Mouse (Mus musculus) embryonic facial prominence, embryonic 11.5 days (tissue): ENCODE data around the gene Rassf5. TPM values are rescaled to one million over a fixed set of nuclear protein-coding genes. Genes with fewer than 3 reads are reported as not detected.

ENCODE experiments used
- ATAC-seq: fragments of 200-750 bp; cut with Nextera tagmentation; replicated peaks from 2 replicates; pipeline ENCODE4 v1.8.0; 2017; ENCODE audit warnings: low read depth; ENCODE audit not compliant: insufficient number of reproducible peaks, low FRiP score, low TSS enrichment
- DNase-seq: peaks from one replicate; pipeline ENCODE4 v3.0.0-alpha.2; 2015; ENCODE audit warnings: low spot score
- H3K27ac ChIP-seq: fragments of 300-500 bp; sonication (generic); replicated peaks from 2 replicates; pipeline ENCODE4 v1.5.1; 2014; ENCODE audit warnings: mild to moderate bottlenecking, low read depth, low read length, control low read depth
- H3K27me3 ChIP-seq: fragments of 300-500 bp; sonication (generic); 2 replicates; pipeline ENCODE4 v1.6.1; 2014; ENCODE audit warnings: mild to moderate bottlenecking, low read length, moderate library complexity, mixed read lengths; ENCODE audit not compliant: control insufficient read depth, insufficient read depth
- H3K36me3 ChIP-seq: fragments of 300-500 bp; sonication (generic); replicated peaks from 2 replicates; pipeline ENCODE4 v1.6.1; 2014; ENCODE audit warnings: low read depth, mild to moderate bottlenecking, low read length, moderate library complexity, mixed read lengths; ENCODE audit not compliant: control insufficient read depth, insufficient read depth
- H3K4me1 ChIP-seq: fragments of 300-500 bp; sonication (generic); 2 replicates; pipeline ENCODE4 v1.6.1; 2014; ENCODE audit warnings: low read length, mixed read lengths; ENCODE audit not compliant: control insufficient read depth, insufficient read depth
- H3K4me2 ChIP-seq: fragments of 300-500 bp; sonication (generic); 2 replicates; pipeline ENCODE4 v1.6.1; 2014; ENCODE audit warnings: low read depth, mild to moderate bottlenecking, control low read depth, low read length, moderate library complexity
- H3K4me3 ChIP-seq: fragments of 300-500 bp; sonication (generic); 2 replicates; pipeline ENCODE4 v1.5.1; 2014; ENCODE audit warnings: low read depth, low read length, control low read depth
- H3K9ac ChIP-seq: fragments of 300-500 bp; sonication (generic); replicated peaks from 2 replicates; pipeline ENCODE4 v1.6.1; 2014; ENCODE audit warnings: mild to moderate bottlenecking, control low read depth, low read length
- H3K9me3 ChIP-seq: fragments of 300-500 bp; sonication (generic); replicated peaks from 2 replicates; pipeline ENCODE4 v1.6.1; 2016; ENCODE audit warnings: mild to moderate bottlenecking, low read length, inconsistent platforms, mixed read lengths; ENCODE audit not compliant: control insufficient read depth
- WGBS: fragments of 180-500 bp; shearing (Covaris S2); extraction: QIAGEN DNeasy Blood & Tissue Kit; methylation state at CpG from one replicate; pipeline ENCODE4 v1.1.7; 2014; 5-methylcytosine and 5-hydroxymethylcytosine counted together
- polyA plus RNA-seq: library from polyadenylated mRNA; unstranded; fragments of >200 nt; fragmentation: Nextera tagmentation; extraction: Ambion mirVana; gene quantifications from 2 replicates; pipeline ENCODE4 v1.2.1, GENCODE M21; 2014

Rassf5 gene
- polyA plus RNA-seq, 1 experiment from 2014 or later, result 1.1 TPM

- DNase-seq (peak; percentile 80), ATAC-seq (0 out of 2 replicates have a peak, but pooled peaks have one; percentile 32)
- no peaks in the 10 kb centered on the region for H3K9me3 ChIP-seq
- no peaks in the 10 kb centered on the region; the same call in none of the 2 replicates for H3K36me3 ChIP-seq
- no peak overlapping the region for H3K9ac ChIP-seq
- no peak overlapping the region for H3K4me3 ChIP-seq
- no peak overlapping the region for H3K4me2 ChIP-seq
- 69% methylated on average over 9 of the region's 9 CpGs for WGBS
- no peaks in the 10 kb centered on the region for H3K27me3 ChIP-seq
- no peaks in the 10 kb centered on the region for H3K4me1 ChIP-seq
- H3K27ac ChIP-seq, result no peak overlapping the region
These were observed 63.2 kb downstream of the Rassf5 start for GRCm38 (mm10) chr1:131181642-131182527.

DNA sequence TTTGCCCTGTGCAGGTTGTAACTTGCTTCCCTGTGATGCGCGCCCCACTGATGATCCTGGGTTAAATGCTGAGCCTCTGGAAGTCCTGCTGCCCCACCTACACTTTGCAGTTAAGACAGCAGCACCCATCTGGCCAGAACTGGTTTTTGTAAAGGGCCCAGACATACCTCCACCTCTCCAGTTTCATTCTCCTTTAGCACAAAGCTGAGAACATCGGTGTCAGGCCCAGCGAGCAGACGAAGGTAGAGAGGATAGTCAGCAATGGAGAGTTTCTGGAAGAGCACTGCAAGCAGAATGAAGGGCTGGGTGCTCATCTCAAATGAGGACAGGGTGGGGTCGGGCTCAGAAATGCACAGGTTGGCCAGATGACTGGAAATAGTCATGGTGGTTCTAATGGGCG is 64.7 kb downstream of the Rassf5 start:
- H3K27me3 ChIP-seq, result no peaks in the 10 kb centered on the region
- H3K9me3 ChIP-seq, result no peaks in the 10 kb centered on the region
- DNase-seq, result no peak
- ATAC-seq, result no peak
- no peaks in the 10 kb centered on the region for H3K4me1 ChIP-seq
- H3K27ac ChIP-seq, result no peak overlapping the region
- H3K9ac ChIP-seq, result no peak overlapping the region
- H3K4me2 ChIP-seq, result no peak overlapping the region
- WGBS, result 97% methylated on average over 7 of the region's 7 CpGs
- H3K36me3 ChIP-seq, result no peaks in the 10 kb centered on the region; the same call in none of the 2 replicates
- no peak overlapping the region for H3K4me3 ChIP-seq

- no peak overlapping the region for H3K9ac ChIP-seq
- H3K4me3 ChIP-seq, result no peak overlapping the region
- WGBS, result 69% methylated on average over 5 of the region's 5 CpGs
- no peaks in the 10 kb centered on the region for H3K4me1 ChIP-seq
- no peaks in the 10 kb centered on the region for H3K27me3 ChIP-seq
- H3K36me3 ChIP-seq, result peaks cover 4% of the 10 kb centered on the region
- no peaks in the 10 kb centered on the region for H3K9me3 ChIP-seq
- no peak for ATAC-seq
- H3K27ac ChIP-seq, result no peak overlapping the region
- DNase-seq, result no peak
- no peak overlapping the region for H3K4me2 ChIP-seq
These were observed 67.0 kb downstream of the Rassf5 start for GRCm38 (mm10) chr1:131178083-131178482.

- Histone ChIP-seq H3K27me3 (no peaks in the 10 kb centered on the region), H3K4me3 (no peak overlapping the region), H3K4me1 (no peaks in the 10 kb centered on the region), H3K4me2 (no peak overlapping the region), H3K27ac (no peak overlapping the region), H3K36me3 (peaks cover 4% of the 10 kb centered on the region), H3K9me3 (no peaks in the 10 kb centered on the region), H3K9ac (no peak overlapping the region)
- DNase-seq (no peak), ATAC-seq (no peak)
- 72% methylated on average over 4 of the region's 4 CpGs for WGBS
These were observed 67.8 kb downstream of the Rassf5 start for GRCm38 (mm10) chr1:131177249-131177648.

- WGBS, result 96% methylated on average over 8 of the region's 8 CpGs
- no peak overlapping the region for H3K4me3 ChIP-seq
- H3K27ac ChIP-seq, result no peak overlapping the region
- H3K9ac ChIP-seq, result no peak overlapping the region
- H3K4me1 ChIP-seq, result no peaks in the 10 kb centered on the region
- no peak overlapping the region for H3K4me2 ChIP-seq
- H3K9me3 ChIP-seq, result no peaks in the 10 kb centered on the region
- H3K36me3 ChIP-seq, result peaks cover 8% of the 10 kb centered on the region
- DNase-seq (no peak), ATAC-seq (no peak)
- H3K27me3 ChIP-seq, result no peaks in the 10 kb centered on the region
These were observed 69.2 kb downstream of the Rassf5 start for GRCm38 (mm10) chr1:131175819-131176218.

- Histone ChIP-seq H3K27ac (no peak overlapping the region), H3K9ac (no peak overlapping the region)
- DNase-seq, result no peak
These were observed 69.9 kb downstream of the Rassf5 start for GRCm38 (mm10) chr1:131175189-131175588.

DNA sequence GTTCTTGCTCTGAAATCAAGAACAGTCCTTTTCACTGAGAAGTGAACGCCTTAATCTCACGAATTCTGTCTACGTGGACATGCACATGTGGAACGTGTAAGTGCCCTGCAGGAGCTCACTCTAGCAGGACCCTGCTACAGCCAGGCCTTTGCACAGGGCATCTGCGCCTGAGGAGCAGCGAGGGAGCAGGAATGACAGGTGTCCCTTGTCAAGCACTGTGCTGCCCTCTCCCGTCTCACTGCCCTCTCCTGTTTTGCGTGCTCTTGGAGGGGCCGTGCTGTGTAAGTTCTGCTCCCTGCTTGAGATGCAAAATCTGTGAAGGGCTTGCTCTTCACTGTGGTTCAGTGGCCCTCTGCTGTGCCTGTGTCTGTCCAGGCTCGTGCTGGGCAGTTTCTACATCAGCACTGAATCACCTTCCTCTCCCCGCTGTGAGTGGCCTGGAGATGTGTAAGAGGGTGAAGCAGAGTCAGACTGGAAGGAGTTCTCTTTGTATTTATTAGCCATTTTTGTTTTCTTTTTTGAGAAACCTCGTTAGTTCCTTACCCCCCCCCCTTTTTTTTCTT is 70.7 kb downstream of the Rassf5 start:
- Histone ChIP-seq H3K4me3 (no peak overlapping the region), H3K4me2 (no peak overlapping the region), H3K4me1 (no peaks in the 10 kb centered on the region), H3K9me3 (no peaks in the 10 kb centered on the region), H3K27ac (no peak overlapping the region), H3K36me3 (peaks cover 8% of the 10 kb centered on the region), H3K27me3 (no peaks in the 10 kb centered on the region), H3K9ac (no peak overlapping the region)
- 92% methylated on average over 12 of the region's 12 CpGs for WGBS
- ATAC-seq (no peak), DNase-seq (no peak)

More at GRCm38 (mm10) chr1:131175189-131175588, 69.9 kb downstream of the Rassf5 start:
- Histone ChIP-seq H3K27me3 (no peaks in the 10 kb centered on the region), H3K36me3 (peaks cover 8% of the 10 kb centered on the region), H3K9me3 (no peaks in the 10 kb centered on the region), H3K4me2 (no peak overlapping the region), H3K4me1 (no peaks in the 10 kb centered on the region), H3K4me3 (no peak overlapping the region)
- WGBS, result 100% methylated on average over 1 of the region's 1 CpGs
- ATAC-seq, result no peak

DNA sequence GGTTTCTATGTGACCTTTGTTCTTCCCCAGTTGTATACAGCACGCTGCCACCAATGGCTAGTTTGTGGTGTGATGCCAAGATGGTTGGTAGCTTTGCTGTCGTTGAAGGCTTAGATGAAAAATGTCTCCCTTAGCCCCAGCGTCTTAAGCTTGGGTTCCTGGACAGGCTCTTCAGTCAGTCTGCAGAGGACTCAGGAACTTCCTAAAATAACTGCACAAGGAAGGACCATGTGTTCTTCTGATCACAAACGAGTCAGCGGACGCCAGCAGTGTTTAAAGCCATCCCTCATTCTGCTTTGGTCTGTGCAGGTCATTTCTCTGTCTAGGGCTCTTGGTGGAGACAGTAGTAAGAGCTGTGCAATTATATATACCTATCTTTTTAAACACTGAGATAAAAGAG is 71.2 kb downstream of the Rassf5 start:
- WGBS, result 92% methylated on average over 6 of the region's 6 CpGs
- Histone ChIP-seq H3K4me2 (no peak overlapping the region), H3K9me3 (no peaks in the 10 kb centered on the region), H3K4me3 (no peak overlapping the region), H3K27ac (no peak overlapping the region), H3K27me3 (no peaks in the 10 kb centered on the region), H3K36me3 (peaks cover 8% of the 10 kb centered on the region), H3K9ac (no peak overlapping the region), H3K4me1 (no peaks in the 10 kb centered on the region)
- DNase-seq (no peak), ATAC-seq (no peak)
